Mouse (Mus musculus) megakaryocyte-erythroid progenitor cell, adult 5-6 weeks (primary cell): ENCODE data around the gene Sarnp. TPM values are rescaled to one million over a fixed set of nuclear protein-coding genes. Genes with fewer than 3 reads are reported as not detected.
A peak's percentile ranks its signal among the peaks of the same experiment; 100 is the strongest.

Experiments used
- ATAC-seq: replicated peaks from 2 replicates; pipeline ENCODE4 v1.8.0; 2016; ENCODE audit warnings: mild to moderate bottlenecking, inconsistent platforms; ENCODE audit not compliant: severe bottlenecking, poor library complexity, low FRiP score, low TSS enrichment
- total RNA-seq, 2 experiments: library from RNA; stranded (forward) in 1 of 2; stranded (reverse) in 1 of 2; fragments of 200-1000, 215-1000 nt in 1 of 2; fragments of >200 nt in 1 of 2; fragmentation: Nextera tagmentation in 1 of 2; gene quantifications; 2 replicates each; pipeline ENCODE4 v1.2.3; 2014 to 2017

Gene Sarnp
- total RNA-seq, 2 experiments from 2014 or later = 201 to 369 TPM

DNA sequence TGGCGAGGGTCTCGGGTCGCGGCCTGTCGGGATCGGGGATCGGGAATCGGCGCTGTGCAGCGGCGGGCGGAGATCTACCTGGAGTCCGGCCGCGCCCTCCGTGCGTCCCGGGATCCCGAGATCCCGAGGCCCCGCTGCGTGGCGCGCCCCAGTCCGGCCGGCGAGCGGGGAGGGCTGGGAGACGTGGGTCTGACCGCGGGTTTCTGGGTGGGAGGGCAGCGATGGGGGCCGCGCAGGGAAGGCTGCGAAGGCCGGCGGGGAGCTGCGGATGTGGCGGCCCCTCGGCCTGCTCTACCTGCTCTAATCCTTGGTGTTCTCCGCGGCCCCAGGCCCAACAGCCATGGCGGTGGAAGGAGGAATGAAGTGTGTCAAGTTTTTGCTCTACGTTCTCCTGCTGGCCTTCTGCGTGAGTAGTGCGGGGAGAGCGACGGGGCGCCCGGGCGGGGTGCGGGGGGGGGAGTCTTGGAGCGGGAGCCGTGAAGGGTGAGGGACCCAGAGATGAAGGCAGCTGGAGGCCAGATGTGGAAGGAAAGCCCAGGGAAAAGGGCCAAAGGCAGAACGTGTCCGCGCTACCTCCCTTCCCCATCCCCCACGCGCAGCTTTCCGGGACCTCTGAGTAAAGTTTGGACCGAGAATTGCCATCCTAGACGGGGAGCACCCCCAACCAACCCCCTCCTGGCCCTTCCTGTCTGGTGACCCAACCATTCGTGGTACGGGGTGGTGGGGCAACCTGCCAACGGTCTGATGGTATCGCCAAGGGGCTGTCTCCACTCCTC, 93.1 kb downstream of the Sarnp start:
- no peak for ATAC-seq

GRCm38 (mm10) chr10:128911430-128911829, 94.3 kb downstream of the Sarnp start:
- ATAC-seq = no peak

DNA sequence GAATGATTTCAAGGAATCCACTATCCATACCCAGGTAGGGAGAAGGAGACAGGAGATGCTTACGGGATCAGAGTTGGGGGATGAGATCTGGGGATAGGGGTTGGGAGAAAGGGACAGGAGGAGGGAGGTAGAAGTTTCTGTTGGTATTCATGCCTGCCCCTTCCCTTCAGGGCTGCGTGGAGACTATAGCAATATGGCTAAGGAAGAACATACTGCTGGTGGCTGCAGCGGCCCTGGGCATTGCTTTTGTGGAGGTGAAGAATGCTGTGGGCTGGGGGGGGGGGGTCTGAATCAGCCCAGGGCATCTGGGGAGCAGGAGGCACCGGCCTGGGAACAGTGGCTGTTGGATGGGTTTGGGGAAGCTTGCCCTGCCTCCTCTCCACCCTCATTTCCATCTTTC, 95.1 kb downstream of the Sarnp start:
- no peak for ATAC-seq

GRCm38 (mm10) chr10:128912791-128913190, 95.7 kb downstream of the Sarnp start:
- ATAC-seq = no peak

GRCm38 (mm10) chr10:128913219-128913618, 96.1 kb downstream of the Sarnp start:
- ATAC-seq = peak; percentile 75

DNA sequence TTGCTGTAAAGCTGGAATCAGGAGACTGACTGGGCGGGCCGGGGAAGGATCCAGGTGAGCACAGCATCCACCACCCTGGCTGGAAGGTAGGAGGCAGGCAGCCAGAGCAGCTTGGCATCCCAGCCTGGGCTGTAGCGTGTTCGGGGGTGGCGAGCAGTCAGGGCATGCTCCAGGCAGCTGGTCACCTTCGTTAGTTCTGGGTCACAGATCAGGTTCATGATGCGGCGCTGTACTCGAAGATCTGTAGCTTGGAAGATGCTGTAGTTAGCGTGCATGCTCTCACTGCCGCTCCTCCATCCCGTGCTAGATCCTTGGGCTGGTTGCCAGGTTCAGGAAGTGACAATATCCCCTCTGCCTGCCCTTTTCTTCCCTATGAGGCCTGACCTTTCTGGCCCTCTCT, 96.6 kb downstream of the Sarnp start:
- no peak for ATAC-seq

GRCm38 (mm10) chr10:128915550-128915949, 98.4 kb downstream of the Sarnp start:
- ATAC-seq = no peak

- ATAC-seq = no peak
These were observed 99.5 kb downstream of the Sarnp start for GRCm38 (mm10) chr10:128916665-128917064.

- no peak for ATAC-seq
These were observed 100.3 kb downstream of the Sarnp start for GRCm38 (mm10) chr10:128917400-128917799.

- no peak for ATAC-seq
These were observed 101.1 kb downstream of the Sarnp start for GRCm38 (mm10) chr10:128918246-128918645.

GRCm38 (mm10) chr10:128919203-128919631, 102.1 kb downstream of the Sarnp start:
- ATAC-seq = no peak

GRCm38 (mm10) chr10:128919966-128920365, 102.8 kb downstream of the Sarnp start:
- no peak for ATAC-seq

- ATAC-seq = no peak
These were observed 103.6 kb downstream of the Sarnp start for GRCm38 (mm10) chr10:128920736-128921161.

DNA sequence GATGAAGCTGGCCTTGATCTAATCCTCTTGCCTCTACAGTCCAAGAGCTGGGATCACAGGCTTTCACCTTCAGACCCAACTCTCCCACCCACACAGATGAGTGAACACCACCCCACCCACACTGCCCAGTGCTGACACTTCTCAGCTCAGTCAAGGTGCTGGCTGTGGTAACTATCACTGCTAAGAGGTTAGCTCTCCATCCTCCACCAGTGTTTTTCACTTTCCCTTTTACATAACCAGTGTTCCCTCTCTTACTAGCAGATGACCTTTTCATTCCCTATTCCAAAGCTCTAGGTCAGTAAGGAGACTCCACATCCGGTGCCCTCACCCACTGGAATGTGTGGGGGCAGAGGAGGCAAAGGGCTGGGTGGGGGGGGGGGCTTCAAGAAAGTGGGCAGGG, 104.1 kb downstream of the Sarnp start:
- ATAC-seq = no peak

DNA sequence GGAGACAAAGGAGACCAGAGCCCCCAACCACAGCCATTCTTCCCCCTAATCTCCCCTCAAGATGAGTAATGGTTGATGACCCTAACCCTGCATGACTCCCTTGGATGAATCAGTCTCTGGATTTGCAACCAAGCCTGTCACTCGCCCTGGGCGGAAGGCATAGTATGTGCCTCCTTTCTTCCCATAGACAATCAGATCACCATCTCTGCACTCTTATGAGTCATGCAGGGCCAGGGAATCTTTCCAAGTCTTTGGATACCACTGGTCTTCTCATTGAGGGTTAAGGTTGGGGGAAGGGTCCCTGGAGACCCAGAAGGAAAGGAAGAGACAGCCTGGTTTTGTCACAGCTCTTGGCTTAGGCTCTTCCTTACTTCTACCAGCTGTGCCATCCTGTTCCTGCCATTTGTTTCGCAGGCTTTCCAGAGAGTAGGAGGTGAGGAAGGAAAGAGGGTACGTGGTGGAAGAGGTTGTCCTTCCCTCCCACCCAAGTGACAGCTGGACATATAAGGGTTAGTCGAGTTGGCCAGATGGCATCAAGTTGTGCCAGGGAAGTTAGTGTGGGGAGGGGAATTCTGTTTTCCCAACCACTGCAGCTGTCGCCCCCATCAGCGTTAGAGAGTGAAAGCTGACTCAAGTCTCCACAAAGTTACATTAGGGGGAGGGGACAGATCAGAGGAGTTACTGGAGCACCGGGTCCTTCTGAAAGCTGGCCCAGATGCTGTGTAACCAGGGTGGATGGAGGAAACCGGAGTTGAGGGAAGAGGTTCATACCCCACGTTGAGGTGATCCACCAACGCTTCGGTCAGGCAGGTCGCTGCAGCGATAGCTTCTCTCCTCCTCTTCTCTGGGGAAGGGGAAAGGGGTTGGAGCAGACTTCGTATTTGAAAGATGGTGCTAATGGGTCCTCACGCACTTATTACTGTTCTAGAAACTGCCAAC, 105.0 kb downstream of the Sarnp start:
- ATAC-seq = 0 out of 2 replicates have a peak, but pooled peaks have one; percentile 1

GRCm38 (mm10) chr10:128922822-128923012, 105.6 kb downstream of the Sarnp start, which contains the start of gene Rdh5:
TSS of gene Rdh5 (minus strand) at chr10:128922888.
- ATAC-seq = no peak; the same call in 1 of the 2 replicates

DNA sequence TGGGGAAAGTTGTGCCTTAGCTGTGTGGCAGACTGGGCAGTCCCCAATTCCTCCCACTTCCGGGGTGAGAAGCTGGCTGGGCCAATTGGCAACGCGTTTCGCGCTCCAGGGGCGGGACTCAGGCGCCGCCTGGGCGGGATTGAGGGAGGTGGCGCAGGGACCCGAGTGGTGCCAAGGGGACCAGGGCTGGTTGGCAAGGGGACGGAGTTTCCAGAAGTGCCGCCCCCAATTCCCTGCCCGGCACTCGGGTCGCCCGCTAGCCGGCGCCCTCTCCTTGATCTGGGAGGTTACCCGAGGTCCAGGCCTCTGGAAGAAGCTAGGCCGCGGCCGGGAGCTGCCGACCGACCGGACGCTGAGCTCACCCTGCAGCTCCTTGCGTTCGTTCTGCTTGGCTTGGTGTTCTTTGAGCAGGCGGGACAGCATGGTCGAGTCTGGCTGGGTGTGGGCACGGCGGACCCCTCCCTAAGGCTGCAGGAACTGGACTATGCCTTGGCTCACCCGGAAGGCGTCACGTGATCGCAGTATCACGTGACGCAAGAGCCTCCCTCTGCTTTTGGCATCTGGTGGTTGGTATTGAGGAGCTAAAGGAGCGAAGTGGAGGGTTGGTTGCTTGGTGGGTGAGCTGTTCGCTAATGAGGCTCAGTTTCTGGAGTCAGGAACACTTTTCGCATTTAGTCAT, 106.0 kb downstream of the Sarnp start:
- ATAC-seq = peak; percentile 97

DNA sequence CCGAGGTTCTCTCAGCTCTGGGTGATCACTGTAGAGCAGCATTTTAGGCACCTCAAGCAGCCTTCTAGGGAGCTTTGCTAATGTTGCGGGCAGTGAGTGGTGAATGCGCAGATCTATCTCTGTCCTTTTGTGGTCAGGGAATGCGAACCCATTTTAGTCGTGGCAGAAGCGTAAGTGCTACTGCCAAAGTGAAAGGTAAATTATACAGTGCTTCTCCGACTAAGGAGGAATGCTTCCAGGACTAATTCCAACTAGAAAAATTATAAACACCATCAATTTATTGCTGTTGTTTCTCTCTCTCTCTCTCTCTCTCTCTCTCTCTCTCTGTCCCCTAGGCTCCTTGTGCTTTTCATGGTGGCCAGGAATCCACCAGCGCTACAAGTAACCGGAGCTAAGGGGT, 106.8 kb downstream of the Sarnp start, which contains the start of gene Bloc1s1:
Bloc1s1 (minus strand) TSS at position 101 of the 400 bp plus-strand sequence.
- ATAC-seq = peak; percentile 18; the same call in 1 of the 2 replicates
